Mouse (Mus musculus): ENCODE results near the gene Rnft2. TPM values are rescaled to one million over a fixed set of nuclear protein-coding genes. Genes with fewer than 3 reads are reported as not detected.
A peak's percentile ranks its signal among the peaks of the same experiment; 100 is the strongest.

The Rnft2 gene
- total and polyA plus RNA-seq, 2 experiments from 2014 or later: 0.70 to 1.7 TPM

GRCm38 (mm10) chr5:118260055-118260454 is 15.1 kb upstream of the Rnft2 start:
- H3K4me2 ChIP-seq (ENCODE audit: low read depth, low read length): no peak overlapping the region
- no peaks in the 10 kb centered on the region for H3K4me1 ChIP-seq (ENCODE audit: control insufficient read depth, insufficient read depth)
- H3K9ac ChIP-seq (replicated peaks; ENCODE audit: low read depth, low read length): no peak overlapping the region
- ATAC-seq (ENCODE audit: insufficient read depth, low read depth) (no peak), DNase-seq (ENCODE audit: low spot score) (no peak)
- 69% methylated on average over 10 of the region's 10 CpGs for WGBS
- H3K27me3 ChIP-seq (ENCODE audit: control insufficient read depth, insufficient read depth, low read length): no peaks in the 10 kb centered on the region
- TF ChIP-seq EP300 (IDR thresholded peaks at IDR 0.05; ENCODE audit: low read depth): no peak
- TF ChIP-seq CTCF (IDR thresholded peaks at IDR 0.05; ENCODE audit: low read depth): no peak
- no peak overlapping the region for H3K4me3 ChIP-seq (ENCODE audit: low read depth, low read length)
- no peaks in the 10 kb centered on the region for H3K9me3 ChIP-seq (replicated peaks; ENCODE audit: control insufficient read depth, low read length)
- H3K27ac ChIP-seq (ENCODE audit: low read depth): no peak overlapping the region
- peaks cover 57% of the 10 kb centered on the region for H3K36me3 ChIP-seq (replicated peaks; ENCODE audit: control insufficient read depth, insufficient read depth, low read length)

- H3K9me3 ChIP-seq (replicated peaks; ENCODE audit: control insufficient read depth, low read length): no peaks in the 10 kb centered on the region
- peak; percentile 14; the same call in 1 of the 2 replicates for ATAC-seq (ENCODE audit: insufficient read depth, low read depth)
- 53% methylated on average over 6 of the region's 6 CpGs for WGBS
- peaks cover 57% of the 10 kb centered on the region for H3K36me3 ChIP-seq (replicated peaks; ENCODE audit: control insufficient read depth, insufficient read depth, low read length)
- no peak overlapping the region for H3K27ac ChIP-seq (ENCODE audit: low read depth)
- H3K4me3 ChIP-seq (ENCODE audit: low read depth, low read length): no peak overlapping the region
- no peaks in the 10 kb centered on the region for H3K4me1 ChIP-seq (ENCODE audit: control insufficient read depth, insufficient read depth)
- H3K27me3 ChIP-seq (ENCODE audit: control insufficient read depth, insufficient read depth, low read length): no peaks in the 10 kb centered on the region
- TF ChIP-seq CTCF (IDR thresholded peaks at IDR 0.05; ENCODE audit: low read depth) (no peak), EP300 (IDR thresholded peaks at IDR 0.05; ENCODE audit: low read depth) (no peak)
- H3K4me2 ChIP-seq (ENCODE audit: low read depth, low read length): no peak overlapping the region
- DNase-seq (ENCODE audit: low spot score): no peak
- H3K9ac ChIP-seq (replicated peaks; ENCODE audit: low read depth, low read length): no peak overlapping the region
Observed at GRCm38 (mm10) chr5:118259636-118260035, 14.7 kb upstream of the Rnft2 start.

- no peak overlapping the region for H3K4me2 ChIP-seq (ENCODE audit: low read depth, low read length)
- H3K27ac ChIP-seq (ENCODE audit: low read depth): no peak overlapping the region
- no peaks in the 10 kb centered on the region for H3K27me3 ChIP-seq (ENCODE audit: control insufficient read depth, insufficient read depth, low read length)
- H3K4me3 ChIP-seq (ENCODE audit: low read depth, low read length): no peak overlapping the region
- peaks cover 57% of the 10 kb centered on the region for H3K36me3 ChIP-seq (replicated peaks; ENCODE audit: control insufficient read depth, insufficient read depth, low read length)
- H3K9ac ChIP-seq (replicated peaks; ENCODE audit: low read depth, low read length): no peak overlapping the region
- WGBS: 67% methylated on average over 6 of the region's 6 CpGs
- DNase-seq (ENCODE audit: low spot score) (no peak), ATAC-seq (ENCODE audit: insufficient read depth, low read depth) (peak; percentile 14; the same call in 1 of the 2 replicates)
- no peaks in the 10 kb centered on the region for H3K4me1 ChIP-seq (ENCODE audit: control insufficient read depth, insufficient read depth)
- no peaks in the 10 kb centered on the region for H3K9me3 ChIP-seq (replicated peaks; ENCODE audit: control insufficient read depth, low read length)
- TF ChIP-seq EP300 (IDR thresholded peaks at IDR 0.05; ENCODE audit: low read depth) (no peak), CTCF (IDR thresholded peaks at IDR 0.05; ENCODE audit: low read depth) (no peak)
Observed at GRCm38 (mm10) chr5:118259152-118259551, 14.2 kb upstream of the Rnft2 start.

DNA sequence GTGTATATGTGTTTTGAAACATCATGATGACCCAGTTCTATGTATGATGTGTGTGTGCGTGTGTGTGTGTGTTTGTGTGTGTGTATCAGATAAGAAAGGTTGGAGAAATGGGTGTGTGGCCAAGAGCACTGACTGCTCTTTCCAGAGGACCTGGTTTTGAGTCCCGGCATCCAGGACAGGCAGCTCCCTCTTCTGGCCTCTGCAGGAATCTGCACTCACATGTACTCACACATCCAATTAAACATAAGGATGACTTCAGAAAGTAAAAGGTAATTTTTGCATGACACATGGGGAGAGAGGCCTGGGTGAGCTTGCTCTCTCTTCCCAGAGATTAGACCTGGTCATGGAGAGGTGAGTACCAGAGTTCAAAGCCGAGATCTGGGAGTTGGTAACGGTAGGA is 12.1 kb upstream of the Rnft2 start:
- Histone ChIP-seq H3K4me2 (ENCODE audit: low read depth, low read length) (no peak overlapping the region), H3K27ac (ENCODE audit: low read depth) (no peak overlapping the region), H3K9ac (replicated peaks; ENCODE audit: low read depth, low read length) (no peak overlapping the region), H3K4me3 (ENCODE audit: low read depth, low read length) (no peak overlapping the region), H3K9me3 (replicated peaks; ENCODE audit: control insufficient read depth, low read length) (no peaks in the 10 kb centered on the region), H3K4me1 (ENCODE audit: control insufficient read depth, insufficient read depth) (no peaks in the 10 kb centered on the region), H3K27me3 (ENCODE audit: control insufficient read depth, insufficient read depth, low read length) (no peaks in the 10 kb centered on the region), H3K36me3 (replicated peaks; ENCODE audit: control insufficient read depth, insufficient read depth, low read length) (peaks cover 47% of the 10 kb centered on the region)
- TF ChIP-seq CTCF (IDR thresholded peaks at IDR 0.05; ENCODE audit: low read depth) (peak; percentile 18; the same call in 1 of the 2 replicates), EP300 (IDR thresholded peaks at IDR 0.05; ENCODE audit: low read depth) (no peak)
- no peak for ATAC-seq (ENCODE audit: insufficient read depth, low read depth)
- 96% methylated on average over 4 of the region's 4 CpGs for WGBS
- no peak for DNase-seq (ENCODE audit: low spot score)

GRCm38 (mm10) chr5:118253551-118253950 is 8.6 kb upstream of the Rnft2 start:
- Histone ChIP-seq H3K4me3 (ENCODE audit: low read depth, low read length) (no peak overlapping the region), H3K27ac (ENCODE audit: low read depth) (no peak overlapping the region), H3K36me3 (replicated peaks; ENCODE audit: control insufficient read depth, insufficient read depth, low read length) (peaks cover 28% of the 10 kb centered on the region), H3K9me3 (replicated peaks; ENCODE audit: control insufficient read depth, low read length) (no peaks in the 10 kb centered on the region), H3K9ac (replicated peaks; ENCODE audit: low read depth, low read length) (no peak overlapping the region), H3K4me1 (ENCODE audit: control insufficient read depth, insufficient read depth) (0 out of 2 replicates have a peak, but pooled peaks cover 5% of the 10 kb centered on the region), H3K27me3 (ENCODE audit: control insufficient read depth, insufficient read depth, low read length) (no peaks in the 10 kb centered on the region), H3K4me2 (ENCODE audit: low read depth, low read length) (no peak overlapping the region)
- TF ChIP-seq EP300 (IDR thresholded peaks at IDR 0.05; ENCODE audit: low read depth): no peak
- no peak for TF ChIP-seq CTCF (IDR thresholded peaks at IDR 0.05; ENCODE audit: low read depth)
- 78% methylated on average over 3 of the region's 3 CpGs for WGBS
- no peak for ATAC-seq (ENCODE audit: insufficient read depth, low read depth)
- no peak for DNase-seq (ENCODE audit: low spot score)

DNA sequence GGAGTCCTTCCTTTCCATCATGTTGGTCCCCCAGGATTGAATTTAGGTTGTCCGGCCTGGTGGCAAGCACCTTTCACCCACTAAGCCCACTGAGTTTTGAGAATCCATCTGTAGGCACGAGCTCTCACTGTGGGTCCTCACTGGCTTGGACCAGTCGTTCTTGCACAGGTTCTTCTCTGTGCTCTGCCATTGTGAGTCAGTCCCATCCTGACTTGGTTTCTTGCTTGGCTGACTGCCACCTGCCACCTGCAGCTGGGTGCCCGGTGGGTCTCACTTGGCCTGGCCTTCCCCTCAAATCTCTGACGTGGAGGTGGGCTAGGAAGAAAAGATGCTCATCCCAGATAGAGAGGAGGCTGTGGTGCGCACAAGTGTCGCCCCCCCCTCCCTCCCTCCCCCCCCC is 6.1 kb upstream of the Rnft2 start:
- TF ChIP-seq EP300 (IDR thresholded peaks at IDR 0.05; ENCODE audit: low read depth) (no peak), CTCF (IDR thresholded peaks at IDR 0.05; ENCODE audit: low read depth) (no peak)
- no peak overlapping the region for H3K4me2 ChIP-seq (ENCODE audit: low read depth, low read length)
- no peaks in the 10 kb centered on the region for H3K9me3 ChIP-seq (replicated peaks; ENCODE audit: control insufficient read depth, low read length)
- 81% methylated on average over 6 of the region's 7 CpGs for WGBS
- no peaks in the 10 kb centered on the region for H3K27me3 ChIP-seq (ENCODE audit: control insufficient read depth, insufficient read depth, low read length)
- H3K4me1 ChIP-seq (ENCODE audit: control insufficient read depth, insufficient read depth): 0 out of 2 replicates have a peak, but pooled peaks cover 8% of the 10 kb centered on the region
- H3K27ac ChIP-seq (ENCODE audit: low read depth): no peak overlapping the region
- ATAC-seq (ENCODE audit: insufficient read depth, low read depth) (no peak), DNase-seq (ENCODE audit: low spot score) (no peak)
- H3K36me3 ChIP-seq (replicated peaks; ENCODE audit: control insufficient read depth, insufficient read depth, low read length): peaks cover 7% of the 10 kb centered on the region; the same call in 1 of the 2 replicates
- no peak overlapping the region for H3K9ac ChIP-seq (replicated peaks; ENCODE audit: low read depth, low read length)
- H3K4me3 ChIP-seq (ENCODE audit: low read depth, low read length): no peak overlapping the region
